Mouse (Mus musculus) hindbrain, postnatal 0 days (tissue): ENCODE measurements around the gene Zfp58. TPM values are rescaled to one million over a fixed set of nuclear protein-coding genes. Genes with fewer than 3 reads are reported as not detected.
A peak's percentile ranks its signal among the peaks of the same experiment; 100 is the strongest.
"Not testable (repeated sequence)": the region's sequence is repeated elsewhere in the genome, so short reads cannot be mapped to it uniquely, and the experiment has no call there.

Source experiments
- ATAC-seq: fragments of 200-750 bp; cut with Nextera tagmentation; 2 replicates; pipeline ENCODE4 v1.8.0; 2017; ENCODE audit warnings: mild to moderate bottlenecking, moderate TSS enrichment, moderate library complexity
- DNase-seq: peaks from one replicate; pipeline ENCODE4 v3.0.0-alpha.2; 2015; ENCODE audit warnings: low spot score
- H3K27ac ChIP-seq: fragments of 300-500 bp; sonication (generic); 2 replicates; pipeline ENCODE4 v1.5.1; 2014; ENCODE audit warnings: mild to moderate bottlenecking
- H3K27me3 ChIP-seq: fragments of 300-500 bp; sonication (generic); 2 replicates; pipeline ENCODE4 v1.6.1; 2014; ENCODE audit warnings: low read length, mixed read lengths; ENCODE audit not compliant: insufficient read depth
- H3K36me3 ChIP-seq: fragments of 300-500 bp; sonication (generic); 2 replicates; pipeline ENCODE4 v1.6.1; 2014; ENCODE audit warnings: low read length, mixed read lengths; ENCODE audit not compliant: insufficient read depth
- H3K4me1 ChIP-seq: fragments of 300-500 bp; sonication (generic); 2 replicates; pipeline ENCODE4 v1.6.1; 2014; ENCODE audit warnings: antibody characterized with exemption, low read length, mixed read lengths; ENCODE audit not compliant: insufficient read depth
- H3K4me2 ChIP-seq: fragments of 300-500 bp; sonication (generic); 2 replicates; pipeline ENCODE4 v1.6.1; 2014; ENCODE audit warnings: low read depth, mild to moderate bottlenecking, low read length, moderate library complexity, mixed read lengths
- H3K4me3 ChIP-seq: fragments of 300-500 bp; sonication (generic); 2 replicates; pipeline ENCODE4 v1.5.1; 2014; ENCODE audit warnings: low read length
- H3K9ac ChIP-seq: fragments of 300-500 bp; sonication (generic); replicated peaks from 2 replicates; pipeline ENCODE4 v1.6.1; 2014; ENCODE audit warnings: mild to moderate bottlenecking, low read length, moderate library complexity, mixed read lengths
- H3K9me3 ChIP-seq: fragments of 300-500 bp; sonication (generic); 2 replicates; pipeline ENCODE4 v1.6.1; 2016; ENCODE audit warnings: low read length, mixed read lengths
- CTCF ChIP-seq: IDR thresholded peaks from 2 replicates; pipeline ENCODE4 v1.5.1; 2016; ENCODE audit warnings: antibody characterized with exemption, control low read depth, low read depth
- WGBS: fragments of 180-500 bp; shearing (Covaris S2); extraction: QIAGEN DNeasy Blood & Tissue Kit; methylation state at CpG from one replicate; pipeline ENCODE4 v1.1.7; 2014; 5-methylcytosine and 5-hydroxymethylcytosine counted together
- polyA plus RNA-seq: library from polyadenylated mRNA; unstranded; fragments of >200 nt; fragmentation: Nextera tagmentation; extraction: Ambion mirVana; gene quantifications from 2 replicates; pipeline ENCODE4 v1.2.1, GENCODE M21; 2015
- total RNA-seq: library from RNA; depleted of rRNA; stranded (reverse); fragments of >200 nt; gene quantifications from 2 replicates; pipeline ENCODE4 v1.2.3, GENCODE M21; 2014

The Zfp58 gene
- total and polyA plus RNA-seq, 2 experiments from 2014 or later, result 3.6 to 3.7 TPM

- TF ChIP-seq CTCF, result no peak
- Histone ChIP-seq H3K27ac (peak overlapping the region; percentile 54; the same call in 1 of the 2 replicates), H3K36me3 (no peaks in the 10 kb centered on the region), H3K4me3 (peak overlapping the region; percentile 64), H3K27me3 (no peaks in the 10 kb centered on the region), H3K9ac (peak overlapping the region; percentile 59), H3K4me2 (peak overlapping the region; percentile 67), H3K4me1 (no peaks in the 10 kb centered on the region), H3K9me3 (no peaks in the 10 kb centered on the region)
- WGBS, result 42% methylated on average over 8 of the region's 8 CpGs
- no peak for DNase-seq
- no peak; the same call in none of the 2 replicates for ATAC-seq
Observed at GRCm38 (mm10) chr13:67484424-67484811, 15.9 kb downstream of the Zfp58 start.

DNA sequence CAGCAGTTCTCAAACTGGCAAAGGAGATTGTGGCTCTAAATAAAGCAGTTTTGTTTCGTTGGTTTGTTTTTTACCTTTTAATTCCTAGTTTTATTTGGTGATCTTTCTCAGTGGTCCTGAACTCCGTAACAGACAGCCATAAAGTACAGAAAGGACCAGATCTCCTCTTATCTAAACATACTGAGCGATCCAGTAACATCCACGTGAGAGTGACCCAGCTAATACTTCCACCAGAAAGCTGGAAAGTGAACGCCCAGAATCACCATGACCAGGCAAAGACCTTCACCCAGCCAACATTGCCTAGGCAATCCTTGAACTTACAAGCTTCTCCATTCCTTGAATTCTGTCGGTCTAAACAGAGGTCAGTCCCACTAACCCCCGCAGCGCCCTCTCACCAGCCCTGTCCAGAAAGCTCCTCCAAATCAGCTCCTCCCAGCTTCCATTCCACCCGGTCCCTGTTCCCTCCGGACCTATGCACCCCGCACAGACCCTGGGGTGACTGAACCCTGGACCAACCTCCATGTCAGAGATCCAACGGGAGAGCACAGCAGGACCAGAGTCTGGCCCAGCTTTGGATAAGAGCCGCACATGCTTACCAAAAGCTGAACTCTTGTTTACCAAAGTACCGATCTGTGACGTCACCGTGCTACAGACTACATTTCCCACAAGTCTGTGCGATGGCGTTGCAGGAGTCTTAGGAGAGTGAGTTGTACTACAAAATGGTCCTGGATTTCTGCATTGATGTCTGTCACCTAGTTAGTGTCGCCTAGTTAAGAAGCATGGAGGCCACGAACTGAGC is 16.5 kb downstream of the Zfp58 start, which contains the start of gene Zfp874b:
Gene Zfp874b, minus strand, starts transcription at position 634 of the 799 bp plus-strand sequence.
- Histone ChIP-seq H3K27ac (peak within 1 kb of the TSS; percentile 54; the same call in 1 of the 2 replicates), H3K27me3 (no peaks in the 10 kb centered on the region), H3K9ac (peak within 1 kb of the TSS; percentile 59), H3K9me3 (no peaks in the 10 kb centered on the region), H3K4me2 (peak within 1 kb of the TSS; percentile 67), H3K36me3 (no peaks in the 10 kb centered on the region), H3K4me3 (peak within 1 kb of the TSS; percentile 64), H3K4me1 (no peaks in the 10 kb centered on the region)
- WGBS, result 4% methylated on average over 20 of the region's 20 CpGs
- TF ChIP-seq CTCF, result no peak
- peak; percentile 94 for DNase-seq
- peak; percentile 97 for ATAC-seq

DNA sequence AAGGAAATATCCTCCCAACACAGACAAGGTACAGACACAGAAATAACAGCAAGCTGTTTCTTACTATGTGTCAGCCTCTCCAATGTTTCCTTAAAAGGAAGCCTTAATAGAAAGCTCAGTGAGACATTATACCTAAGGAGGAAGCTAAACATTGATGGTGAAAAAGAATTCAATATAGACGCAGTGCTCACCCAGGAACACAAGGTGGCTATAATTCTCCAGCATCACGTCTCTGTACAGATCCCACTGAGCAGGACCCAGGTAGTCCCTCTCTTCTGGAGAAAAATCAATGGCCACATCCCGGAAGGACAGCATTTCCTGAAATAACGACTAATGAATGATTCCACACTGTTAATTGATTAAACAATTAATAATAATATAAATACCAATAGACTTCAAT is 18.8 kb downstream of the Zfp58 start:
- H3K4me3 ChIP-seq, result no peak overlapping the region

DNA sequence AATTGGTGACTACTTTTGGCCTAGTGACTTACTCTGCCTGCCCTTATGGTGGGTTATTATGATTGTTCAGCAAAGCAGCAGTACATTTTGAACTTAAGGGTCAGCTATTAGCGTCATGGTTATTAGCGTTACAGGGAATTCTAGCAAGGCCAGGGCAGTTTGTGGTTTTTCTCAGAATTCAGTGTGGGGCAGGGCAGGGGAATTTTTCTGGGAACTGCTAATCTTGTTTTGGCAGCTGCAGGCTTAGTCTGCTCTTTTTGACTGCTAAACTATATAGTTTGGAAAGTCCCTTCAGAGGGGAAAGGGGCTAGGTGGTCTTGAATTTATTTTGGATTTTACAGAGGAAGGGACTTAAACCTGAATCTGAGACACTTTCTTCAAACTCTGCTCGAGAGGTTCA is 31.1 kb downstream of the Zfp58 start:
- no peaks in the 10 kb centered on the region for H3K9me3 ChIP-seq

More for the DNA sequence above, 18.8 kb downstream of the Zfp58 start:
- no peak for TF ChIP-seq CTCF
- 61% methylated on average over 4 of the region's 4 CpGs for WGBS
- no peak for DNase-seq
- Histone ChIP-seq H3K9ac (no peak overlapping the region), H3K27me3 (no peaks in the 10 kb centered on the region), H3K9me3 (no peaks in the 10 kb centered on the region), H3K27ac (no peak overlapping the region), H3K4me1 (no peaks in the 10 kb centered on the region), H3K36me3 (no peaks in the 10 kb centered on the region), H3K4me2 (no peak overlapping the region)
- ATAC-seq, result no peak

GRCm38 (mm10) chr13:67463506-67464185 is 36.7 kb downstream of the Zfp58 start:
- H3K9me3 ChIP-seq, DNase-seq, H3K27me3 ChIP-seq, H3K27ac ChIP-seq, H3K9ac ChIP-seq, H3K4me3 ChIP-seq, H3K36me3 ChIP-seq, ATAC-seq, H3K4me1 ChIP-seq, H3K4me2 ChIP-seq: not testable (repeated sequence)
- 83% methylated on average over 2 of the region's 5 CpGs for WGBS

More for the DNA sequence above, 31.1 kb downstream of the Zfp58 start:
- no peaks in the 10 kb centered on the region for H3K4me1 ChIP-seq
- H3K9ac ChIP-seq, result no peak overlapping the region
- no peaks in the 10 kb centered on the region for H3K27me3 ChIP-seq
- no peak overlapping the region for H3K27ac ChIP-seq
- H3K36me3 ChIP-seq, result peaks cover 6% of the 10 kb centered on the region
- 92% methylated on average over 3 of the region's 3 CpGs for WGBS
- no peak overlapping the region for H3K4me3 ChIP-seq
- H3K4me2 ChIP-seq, result no peak overlapping the region
- TF ChIP-seq CTCF, result no peak
- DNase-seq (no peak), ATAC-seq (no peak)

- H3K4me1 ChIP-seq, result no peaks in the 10 kb centered on the region
- no peaks in the 10 kb centered on the region for H3K27me3 ChIP-seq
- no peaks in the 10 kb centered on the region for H3K9me3 ChIP-seq
- peak overlapping the region; percentile 15; the same call in 1 of the 2 replicates for H3K27ac ChIP-seq
- DNase-seq (peak; percentile 1), ATAC-seq (0 out of 2 replicates have a peak, but pooled peaks have one; percentile 3)
- 0 out of 2 replicates have a peak, but pooled peaks cover 2% of the 10 kb centered on the region for H3K36me3 ChIP-seq
- H3K4me3 ChIP-seq, result peak overlapping the region; percentile 55
- 6% methylated on average over 3 of the region's 3 CpGs for WGBS
- peak overlapping the region; percentile 73 for H3K4me2 ChIP-seq
- peak overlapping the region; percentile 51 for H3K9ac ChIP-seq
- no peak for TF ChIP-seq CTCF
Observed at GRCm38 (mm10) chr13:67452021-67452309, 48.4 kb downstream of the Zfp58 start.
